Mouse (Mus musculus): ENCODE data around the gene Gtf2h4.

DNA sequence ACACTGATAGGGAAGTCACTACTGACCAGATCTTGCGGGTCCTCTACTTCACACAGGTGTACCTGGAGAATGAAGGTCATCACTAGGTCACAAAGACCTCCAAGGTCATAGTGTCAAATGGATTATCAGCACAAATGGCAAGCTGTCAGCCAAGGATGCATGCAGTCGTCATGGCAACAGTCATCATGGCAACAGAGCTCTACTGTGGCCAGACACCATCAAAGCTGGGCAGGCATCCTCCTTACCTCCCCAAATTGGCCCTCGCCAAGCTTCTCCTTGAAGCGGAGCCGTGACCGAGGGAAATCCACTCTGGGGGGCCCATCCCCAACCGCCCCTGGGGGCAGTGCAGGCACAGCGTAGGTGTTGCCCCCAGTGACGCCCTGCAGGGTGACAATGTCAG lies 11.5 kb upstream of the Gtf2h4 start:
- TF ChIP-seq POLR2A (IDR thresholded peaks at IDR 0.05; ENCODE audit: low read depth, low read length): no peak
- TF ChIP-seq CTCF (IDR thresholded peaks at IDR 0.05; ENCODE audit: extremely low read depth, insufficient read depth, insufficient read length, insufficient replicate concordance): no peak
